Comparison of ENCODE assay signal across 24 mouse cellular contexts in genomic region chr13:112052456-112052855, GRCm38 (mm10).
DNase-seq lines count a peak whose midpoint lies in the region; ATAC-seq and TF ChIP-seq lines count a peak whose summit lies in the region.
"Had no signal": no experiment of that assay in that cellular context is flagged by ENCODE, and none has a peak within 500 bp of the region (broad histone marks: within the 10 kb centered on the region; RNA-seq: fewer than 3 reads in every experiment).

No protein-coding gene starts in this region.

- no peak overlapping the region for H3K4me3 ChIP-seq in heart, embryonic 12.5 days
- H3K4me3 ChIP-seq in heart, postnatal 0 days (ENCODE audit: low read depth, low read length), result no peak overlapping the region
- H3K4me3 ChIP-seq in heart, embryonic 10.5 days, result no peak overlapping the region
- H3K4me3 ChIP-seq in myocyte, result no peak overlapping the region
- no peak overlapping the region for H3K4me3 ChIP-seq in midbrain, embryonic 15.5 days
- H3K4me3 ChIP-seq: embryonic facial prominence, embryonic 13.5 days; embryonic facial prominence, embryonic 15.5 days; erythroblast, embryonic 14.5 days; forebrain, embryonic 10.5 days; forebrain, embryonic 12.5 days had no signal

- H3K79me2 ChIP-seq in myocyte (ENCODE audit: control insufficient read depth, insufficient read depth), result no peaks in the 10 kb centered on the region

- ATAC-seq in heart, embryonic 12.5 days (ENCODE audit: insufficient number of reproducible peaks, low FRiP score), result no peak
- no peak for ATAC-seq in heart, postnatal 0 days (ENCODE audit: insufficient read depth, low read depth)
- ATAC-seq in midbrain, embryonic 15.5 days (replicated peaks), result no peak
- ATAC-seq: forebrain, embryonic 14.5 days; forebrain, embryonic 16.5 days had no signal

- no peaks in the 10 kb centered on the region; the same call in 1 of the 2 replicates for H3K4me1 ChIP-seq in heart, embryonic 12.5 days (replicated peaks)
- H3K4me1 ChIP-seq in heart, postnatal 0 days (ENCODE audit: control insufficient read depth, insufficient read depth), result no peaks in the 10 kb centered on the region
- peaks cover 5% of the 10 kb centered on the region for H3K4me1 ChIP-seq in heart, embryonic 10.5 days
- no peaks in the 10 kb centered on the region for H3K4me1 ChIP-seq in midbrain, embryonic 15.5 days
- H3K4me1 ChIP-seq: embryonic facial prominence, embryonic 13.5 days; embryonic facial prominence, embryonic 15.5 days; forebrain, embryonic 10.5 days; forebrain, embryonic 12.5 days had no signal

- no peak for TF ChIP-seq CTCF in heart, postnatal 0 days (IDR thresholded peaks at IDR 0.05; ENCODE audit: low read depth)

- H3ac ChIP-seq in myocyte (ENCODE audit: control insufficient read depth, insufficient read length), result no peak overlapping the region

- intact Hi-C loops in heart, postnatal 10 days (cut with DNase I), result no loop called here

- 63% methylated on average over 3 of the region's 3 CpGs for WGBS in heart, embryonic 12.5 days
- WGBS in heart, postnatal 0 days, result 66% methylated on average over 3 of the region's 3 CpGs
- 83% methylated on average over 3 of the region's 3 CpGs for WGBS in heart, embryonic 10.5 days
- 78% methylated on average over 3 of the region's 3 CpGs for WGBS in midbrain, embryonic 15.5 days

- H3K27ac ChIP-seq in heart, embryonic 12.5 days (ENCODE audit: poor library complexity, severe bottlenecking), result peak overlapping the region; percentile 20; the same call in 1 of the 2 replicates
- H3K27ac ChIP-seq in heart, postnatal 0 days (ENCODE audit: low read depth), result no peak overlapping the region
- no peak overlapping the region for H3K27ac ChIP-seq in heart, embryonic 10.5 days
- no peak overlapping the region for H3K27ac ChIP-seq in midbrain, embryonic 15.5 days
- H3K27ac ChIP-seq: embryonic facial prominence, embryonic 13.5 days; embryonic facial prominence, embryonic 15.5 days; forebrain, embryonic 10.5 days; forebrain, embryonic 12.5 days had no signal

- H3K36me3 ChIP-seq in heart, embryonic 12.5 days, result no peaks in the 10 kb centered on the region
- no peaks in the 10 kb centered on the region for H3K36me3 ChIP-seq in heart, postnatal 0 days (replicated peaks; ENCODE audit: control insufficient read depth, insufficient read depth, low read length)
- H3K36me3 ChIP-seq in heart, embryonic 10.5 days, result no peaks in the 10 kb centered on the region
- H3K36me3 ChIP-seq in myocyte (ENCODE audit: control insufficient read depth, insufficient read depth), result no peaks in the 10 kb centered on the region
- H3K36me3 ChIP-seq in midbrain, embryonic 15.5 days (replicated peaks), result no peaks in the 10 kb centered on the region
- H3K36me3 ChIP-seq: embryonic facial prominence, embryonic 13.5 days; embryonic facial prominence, embryonic 15.5 days; forebrain, embryonic 10.5 days; forebrain, embryonic 12.5 days had no signal

- H3K4me2 ChIP-seq in heart, embryonic 12.5 days, result no peak overlapping the region
- H3K4me2 ChIP-seq in heart, postnatal 0 days (ENCODE audit: low read depth, low read length), result no peak overlapping the region
- peak overlapping the region; percentile 29 for H3K4me2 ChIP-seq in myocyte (ENCODE audit: low read depth)
- H3K4me2 ChIP-seq in midbrain, embryonic 15.5 days, result no peak overlapping the region
- H3K4me2 ChIP-seq: embryonic facial prominence, embryonic 13.5 days; embryonic facial prominence, embryonic 15.5 days; forebrain, embryonic 12.5 days had no signal

- TF ChIP-seq POLR2A in myocyte (IDR thresholded peaks at IDR 0.05; ENCODE audit: insufficient read length, low read depth), result no peak

- no peak for TF ChIP-seq EP300 in heart, postnatal 0 days (IDR thresholded peaks at IDR 0.05; ENCODE audit: low read depth)

- no peaks in the 10 kb centered on the region for H3K27me3 ChIP-seq in heart, embryonic 12.5 days (replicated peaks)
- no peaks in the 10 kb centered on the region for H3K27me3 ChIP-seq in heart, postnatal 0 days (ENCODE audit: control insufficient read depth, insufficient read depth, low read length)
- H3K27me3 ChIP-seq in heart, embryonic 10.5 days (ENCODE audit: insufficient read depth, poor library complexity, severe bottlenecking), result no peaks in the 10 kb centered on the region
- H3K27me3 ChIP-seq in myocyte (ENCODE audit: control insufficient read depth, insufficient read depth, insufficient read length), result no peaks in the 10 kb centered on the region
- no peaks in the 10 kb centered on the region for H3K27me3 ChIP-seq in midbrain, embryonic 15.5 days (replicated peaks)
- H3K27me3 ChIP-seq: embryonic facial prominence, embryonic 13.5 days; embryonic facial prominence, embryonic 15.5 days; forebrain, embryonic 12.5 days had no signal

- DNase-seq in heart, postnatal 10 days, result no peak
- DNase-seq in heart, postnatal 0 days (ENCODE audit: low spot score), result peak; percentile 18
- DNase-seq in heart, embryonic 10.5 days (ENCODE audit: low spot score), result no peak
- DNase-seq in adrenal gland, postnatal 10 days, result no peak
- DNase-seq: adrenal gland, adult 2 months; adrenal gland, postnatal 14 days; adrenal gland, postnatal 36 days; cerebellum, adult 11 months; cerebellum, adult 18-20 months; cerebellum, adult 8-10 months; cerebellum, adult 9-11 months; cerebellum, postnatal 14 days; cerebellum, postnatal 36 days; embryo, embryonic 11 days had no signal

- no peak overlapping the region for H3K9ac ChIP-seq in heart, embryonic 12.5 days
- no peak overlapping the region for H3K9ac ChIP-seq in heart, postnatal 0 days (replicated peaks; ENCODE audit: low read depth, low read length)
- H3K9ac ChIP-seq in midbrain, embryonic 15.5 days, result no peak overlapping the region
- H3K9ac ChIP-seq: embryonic facial prominence, embryonic 13.5 days; embryonic facial prominence, embryonic 15.5 days; forebrain, embryonic 12.5 days had no signal

- H3K9me3 ChIP-seq in heart, embryonic 12.5 days (replicated peaks), result no peaks in the 10 kb centered on the region
- H3K9me3 ChIP-seq in heart, postnatal 0 days (replicated peaks; ENCODE audit: control insufficient read depth, low read length), result no peaks in the 10 kb centered on the region
- H3K9me3 ChIP-seq in heart, embryonic 10.5 days, result no peaks in the 10 kb centered on the region
- H3K9me3 ChIP-seq in midbrain, embryonic 15.5 days, result no peaks in the 10 kb centered on the region
- H3K9me3 ChIP-seq: embryonic facial prominence, embryonic 13.5 days; embryonic facial prominence, embryonic 15.5 days; forebrain, embryonic 10.5 days; forebrain, embryonic 12.5 days had no signal

TF ChIP-seq in myocyte, 11 proteins besides CTCF, POLR2A, EP300 and RAD21:
- no peak for TF ChIP-seq MYOD1 (IDR thresholded peaks at IDR 0.05; ENCODE audit: control insufficient read depth in 1 of 3, insufficient read length in 2 of 3, low read depth in 2 of 3)
- TF ChIP-seq MYOG (IDR thresholded peaks at IDR 0.05; ENCODE audit: control insufficient read depth in 1 of 3, insufficient read depth in 1 of 3, insufficient read length in 2 of 3, low read depth in 2 of 3), result no peak
- no peak for TF ChIP-seq TCF12 (IDR thresholded peaks at IDR 0.05; ENCODE audit: insufficient read depth, poor library complexity, severe bottlenecking)
- no peak for TF ChIP-seq TCF3 (IDR thresholded peaks at IDR 0.05; ENCODE audit: insufficient read length, low read depth)
- no peak for TF ChIP-seq REST (IDR thresholded peaks at IDR 0.05; ENCODE audit: insufficient read depth, insufficient read length)
